Mouse (Mus musculus) Patski (cell line): ENCODE results near the gene Noxa1. TPM values are rescaled to one million over a fixed set of nuclear protein-coding genes. Genes with fewer than 3 reads are reported as not detected.

Source experiments
- ATAC-seq: fragments of 100-300 bp; one replicate; pipeline ENCODE4 v1.8.0; 2021
- CTCF ChIA-PET: fragments of 350-600 bp; sonication (Branson Sonifier 250); formaldehyde crosslinking; loops from one replicate; lab custom pipeline; 2022; ENCODE audit warnings: inconsistent platforms; lab: Charles Lee
- POLR2A ChIA-PET: fragments of 350-600 bp; sonication (Branson Sonifier 250); formaldehyde crosslinking; loops from one replicate; lab custom pipeline; 2022; ENCODE audit warnings: antibody characterized with exemption, inconsistent platforms; lab: Charles Lee
- DNase-seq: peaks from one replicate; pipeline ENCODE4 v3.0.0-alpha.2; 2011; ENCODE audit warnings: low read depth, low spot score
- H3K27me3 ChIP-seq: fragments of 371-371 bp; one replicate; pipeline ENCODE4 v1.5.1; 2021
- CTCF ChIP-seq: fragments of 100-300 bp; IDR thresholded peaks from one replicate; pipeline ENCODE4 v1.5.1; 2021
- in situ Hi-C: fragments of 300-500 bp; cut with MboI; formaldehyde crosslinking; loops from 3 replicates; pipeline ENCODE4 v1.11.1; 2018; ENCODE audit warnings: low pct_unique_long_range_greater_than_20kb, mixed read lengths
- polyA plus RNA-seq: library from polyadenylated mRNA; unstranded; gene quantifications from one replicate; pipeline ENCODE4 v1.2.3, GENCODE M21; 2021

Gene Noxa1
- polyA plus RNA-seq, 1 experiment from 2014 or later = not detected

DNA sequence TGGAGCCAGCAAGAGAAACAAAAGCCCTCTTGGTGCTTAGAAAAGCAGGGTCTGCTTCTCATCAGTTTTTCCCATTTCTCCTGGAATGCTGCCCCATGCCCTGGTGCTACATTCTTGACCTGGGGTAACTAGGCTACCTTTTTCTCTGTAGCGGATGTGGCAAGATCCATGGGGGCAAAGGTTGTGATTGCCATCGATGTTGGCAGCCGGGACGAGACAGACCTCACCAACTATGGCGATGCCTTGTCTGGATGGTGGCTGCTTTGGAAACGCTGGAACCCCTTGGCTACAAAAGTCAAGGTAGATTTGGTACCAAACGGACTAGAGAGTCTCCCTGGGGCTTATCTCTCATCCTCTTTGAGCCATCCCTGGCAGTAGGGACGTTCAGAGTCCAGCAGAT is 43.5 kb downstream of the Noxa1 start:
- ChIA-PET CTCF (no interaction called here), POLR2A (no interaction called here)
- ATAC-seq = no peak
- no peak for TF ChIP-seq CTCF
- in situ Hi-C loops = no loop called here
- no peak for DNase-seq
- no peaks in the 10 kb centered on the region for H3K27me3 ChIP-seq

DNA sequence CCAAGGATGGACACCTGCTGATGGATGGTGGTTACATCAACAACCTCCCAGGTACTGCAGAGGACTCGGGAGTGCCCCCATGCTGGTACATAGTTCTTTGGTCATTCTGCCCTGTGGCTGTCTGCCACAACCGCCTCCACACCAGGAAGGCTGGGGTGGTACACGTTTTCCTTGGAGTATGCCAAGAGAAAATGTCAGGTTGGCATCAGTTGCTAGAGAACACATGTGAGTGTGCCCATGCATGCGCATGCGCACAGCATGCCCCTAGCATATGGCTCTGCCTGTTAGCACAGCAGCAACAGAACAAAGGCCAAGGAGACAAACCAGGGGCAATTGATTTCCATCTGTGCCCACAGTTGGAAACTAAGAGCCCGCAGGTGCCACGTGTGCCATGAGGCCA is 44.0 kb downstream of the Noxa1 start:
- ChIA-PET CTCF (no interaction called here), POLR2A (no interaction called here)
- no peak for TF ChIP-seq CTCF
- in situ Hi-C loops = no loop called here
- DNase-seq (no peak), ATAC-seq (no peak)
- H3K27me3 ChIP-seq = no peaks in the 10 kb centered on the region

DNA sequence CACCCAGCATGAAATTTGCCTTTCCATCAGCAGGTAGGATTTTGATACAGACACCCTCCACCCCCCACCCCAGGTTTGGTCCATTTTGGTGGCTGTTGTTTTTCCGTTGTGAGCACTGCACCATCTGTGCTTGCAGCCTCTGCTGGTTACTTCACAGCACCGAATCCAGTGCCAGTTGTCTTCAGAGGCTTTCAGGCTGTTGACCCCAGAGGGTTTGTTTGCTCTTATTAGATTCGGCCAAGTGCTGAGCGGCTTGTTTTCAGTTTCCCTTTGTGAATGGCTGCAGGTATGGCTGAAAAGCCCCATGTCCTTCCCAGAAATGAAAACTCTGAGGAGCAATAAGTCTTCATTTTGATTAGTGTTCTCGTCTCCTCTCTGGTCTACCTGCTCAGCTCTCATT is 54.9 kb downstream of the Noxa1 start:
- ATAC-seq (no peak), DNase-seq (no peak)
- H3K27me3 ChIP-seq = no peaks in the 10 kb centered on the region
- POLR2A ChIA-PET = no interaction called here
- TF ChIP-seq CTCF = no peak
- CTCF ChIA-PET = no interaction called here
- in situ Hi-C loops = no loop called here

Other genes with a start within 250 kb of the Noxa1 start
- 43.4 TPM for gene Ehmt1, start 175.5 kb downstream of the Noxa1 start, polyA plus RNA-seq
- gene Arrdc1, start 159.9 kb downstream of the Noxa1 start, polyA plus RNA-seq = 36.4 TPM
- 31.1 TPM for gene Zmynd19, start 145.4 kb downstream of the Noxa1 start, polyA plus RNA-seq
- gene Dph7, start 132.7 kb downstream of the Noxa1 start, polyA plus RNA-seq = 22.1 TPM
- gene Mrpl41, start 120.1 kb downstream of the Noxa1 start, polyA plus RNA-seq = 47.6 TPM
- gene Pnpla7, start 119.1 kb downstream of the Noxa1 start, polyA plus RNA-seq = 16.6 TPM
- gene Nsmf, start 40.8 kb downstream of the Noxa1 start, polyA plus RNA-seq = 120 TPM
- gene Entpd8, start 14.8 kb downstream of the Noxa1 start, polyA plus RNA-seq = not detected
- 0.12 TPM for gene Nrarp, start 85.6 kb upstream of the Noxa1 start, polyA plus RNA-seq
- 7.0 TPM for gene Tor4a, start 101.7 kb upstream of the Noxa1 start, polyA plus RNA-seq
- 75.7 TPM for gene Nelfb, start 116.3 kb upstream of the Noxa1 start, polyA plus RNA-seq
- 0.06 TPM for gene Stpg3, start 119.5 kb upstream of the Noxa1 start, polyA plus RNA-seq
- 0.32 TPM for gene Fam166a, start 123.6 kb upstream of the Noxa1 start, polyA plus RNA-seq
- 298 TPM for gene Tubb4b, start 129.6 kb upstream of the Noxa1 start, polyA plus RNA-seq
- gene Slc34a3, start 139.2 kb upstream of the Noxa1 start, polyA plus RNA-seq = not detected
- gene Rnf224, start 141.6 kb upstream of the Noxa1 start, polyA plus RNA-seq = not detected
- 0.09 TPM for gene Rnf208, start 147.1 kb upstream of the Noxa1 start, polyA plus RNA-seq
- not detected for gene Cysrt1, start 147.3 kb upstream of the Noxa1 start, polyA plus RNA-seq
- gene AL732309.1, start 151.7 kb upstream of the Noxa1 start, polyA plus RNA-seq = 5.0 TPM
- gene Tmem203, start 160.3 kb upstream of the Noxa1 start, polyA plus RNA-seq = 26.3 TPM
- gene Tprn, start 167.5 kb upstream of the Noxa1 start, polyA plus RNA-seq = 110 TPM
- 75.4 TPM for gene Ssna1, start 177.3 kb upstream of the Noxa1 start, polyA plus RNA-seq
- gene Anapc2, start 177.3 kb upstream of the Noxa1 start, polyA plus RNA-seq = 99.7 TPM
- not detected for gene Tmem210, start 193.0 kb upstream of the Noxa1 start, polyA plus RNA-seq
- gene Lrrc26, start 194.8 kb upstream of the Noxa1 start, polyA plus RNA-seq = not detected
- gene Grin1, start 224.0 kb upstream of the Noxa1 start, polyA plus RNA-seq = 0.08 TPM
- gene Man1b1, start 237.2 kb upstream of the Noxa1 start, polyA plus RNA-seq = 75.5 TPM